Mouse (Mus musculus) spleen, postnatal 36 days (tissue): ENCODE data around the gene AI661453.
"Not testable (repeated sequence)": the region's sequence is repeated elsewhere in the genome, so short reads cannot be mapped to it uniquely, and the experiment has no call there.

Experiments used
- DNase-seq, 2 experiments: peaks; one replicate each; pipeline ENCODE4 v3.0.0; 2022; ENCODE audit warnings: low spot score in 2 of 2, mixed read lengths in 1 of 2

Gene AI661453

GRCm38 (mm10) chr17:47436156-47436906 lies at the start of gene AI661453:
Gene AI661453, plus strand, starts transcription at chr17:47436615.
- DNase-seq = no peak

GRCm38 (mm10) chr17:47386649-47387048 lies 49.8 kb upstream of the AI661453 start:
- peak; percentile 24 to 36 for DNase-seq

DNA sequence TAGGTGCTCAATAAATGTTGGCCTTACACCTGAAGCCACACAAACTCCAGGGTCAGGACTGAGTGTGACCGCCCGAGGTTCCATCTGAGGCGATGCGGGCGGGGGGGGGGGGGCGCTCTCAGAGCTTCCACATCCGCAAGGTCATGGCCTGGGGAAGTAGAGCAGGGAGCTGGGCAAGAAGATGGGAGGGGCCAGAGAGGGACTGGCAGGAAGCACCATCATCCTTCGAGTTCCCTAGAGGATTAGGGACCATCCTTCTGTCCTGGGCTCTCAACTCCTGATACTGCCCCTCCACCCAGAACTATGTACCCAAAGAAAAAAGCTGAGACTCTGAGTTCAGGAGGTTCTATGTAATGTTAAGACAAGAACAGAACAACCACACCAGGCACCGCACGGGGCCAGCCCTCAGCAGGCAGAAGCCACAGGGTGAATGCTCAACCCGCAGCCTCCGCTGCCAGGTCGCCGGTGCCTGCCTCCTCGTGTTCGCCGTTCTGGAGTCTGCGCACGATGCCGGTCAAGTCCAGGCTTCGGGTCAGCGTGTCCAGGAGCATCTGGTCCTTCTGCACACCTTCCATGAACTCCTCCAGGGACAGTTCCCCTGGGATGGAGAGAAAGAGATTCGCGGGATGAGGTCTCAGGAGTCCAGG lies 42.1 kb upstream of the AI661453 start:
- DNase-seq = no peak

- DNase-seq = peak; percentile 19 to 41
These were observed 41.0 kb upstream of the AI661453 start for GRCm38 (mm10) chr17:47395376-47395913.

DNA sequence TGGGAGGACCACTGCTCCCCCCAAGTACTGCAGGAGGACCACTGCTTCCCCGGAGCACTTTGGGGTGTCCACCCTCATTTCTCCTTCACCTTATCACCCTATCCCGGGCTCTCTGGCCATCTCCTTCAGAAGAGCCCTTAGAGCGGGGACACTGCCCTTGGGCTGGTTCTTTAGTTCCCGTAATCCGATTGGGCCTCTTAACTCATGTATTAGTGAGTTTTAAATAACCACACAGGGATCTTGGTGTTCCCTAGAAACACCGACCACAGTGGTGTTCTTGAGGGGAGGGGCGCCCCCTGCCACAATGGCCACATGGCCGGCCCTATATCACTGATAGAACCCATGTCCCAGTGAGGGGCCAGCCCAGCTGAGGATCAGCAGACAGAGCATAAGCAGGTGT lies 37.3 kb upstream of the AI661453 start:
- no peak for DNase-seq

DNA sequence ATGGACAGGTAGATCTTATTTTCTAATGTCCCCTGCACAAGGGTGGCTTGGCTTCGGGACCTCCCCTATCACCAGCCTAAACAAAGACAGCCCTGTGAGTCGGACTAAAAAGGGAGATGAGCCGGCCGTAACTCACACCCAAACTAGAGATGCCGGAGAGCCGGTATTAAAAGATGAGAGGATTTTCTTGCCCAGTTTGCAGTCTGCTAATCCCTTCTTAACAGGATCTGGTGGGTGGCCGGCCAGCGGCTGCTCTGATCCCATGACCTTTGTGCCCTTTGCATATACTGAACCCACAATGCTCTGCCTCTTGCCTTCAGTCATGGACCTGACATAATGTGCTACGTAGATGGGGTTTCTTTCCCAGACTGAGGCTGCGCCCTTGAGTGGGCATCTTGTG lies 36.0 kb upstream of the AI661453 start, which contains the start of gene Guca1a:
Gene Guca1a, minus strand, starts transcription at position 134 of the 400 bp plus-strand sequence.
- DNase-seq = no peak

- DNase-seq = no peak
These were observed 28.5 kb upstream of the AI661453 start for GRCm38 (mm10) chr17:47407717-47408557.

DNA sequence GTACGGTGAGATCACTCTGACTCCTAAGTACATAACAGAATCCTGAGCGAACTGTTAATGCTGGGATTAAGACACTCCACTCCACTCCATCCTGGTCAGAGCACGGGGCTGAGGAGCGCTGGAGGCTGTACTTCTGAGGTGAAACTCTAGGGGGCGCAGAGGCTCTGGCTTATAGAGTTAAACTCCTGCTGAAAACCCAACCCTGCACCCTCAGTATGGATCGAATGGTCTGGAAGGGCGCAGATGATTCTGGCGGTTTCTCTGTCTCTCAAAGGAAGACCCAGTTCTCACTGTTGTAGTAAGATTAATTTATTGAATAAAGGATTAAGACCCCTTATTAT lies 27.9 kb upstream of the AI661453 start:
- DNase-seq = peak; percentile 24 to 27

DNA sequence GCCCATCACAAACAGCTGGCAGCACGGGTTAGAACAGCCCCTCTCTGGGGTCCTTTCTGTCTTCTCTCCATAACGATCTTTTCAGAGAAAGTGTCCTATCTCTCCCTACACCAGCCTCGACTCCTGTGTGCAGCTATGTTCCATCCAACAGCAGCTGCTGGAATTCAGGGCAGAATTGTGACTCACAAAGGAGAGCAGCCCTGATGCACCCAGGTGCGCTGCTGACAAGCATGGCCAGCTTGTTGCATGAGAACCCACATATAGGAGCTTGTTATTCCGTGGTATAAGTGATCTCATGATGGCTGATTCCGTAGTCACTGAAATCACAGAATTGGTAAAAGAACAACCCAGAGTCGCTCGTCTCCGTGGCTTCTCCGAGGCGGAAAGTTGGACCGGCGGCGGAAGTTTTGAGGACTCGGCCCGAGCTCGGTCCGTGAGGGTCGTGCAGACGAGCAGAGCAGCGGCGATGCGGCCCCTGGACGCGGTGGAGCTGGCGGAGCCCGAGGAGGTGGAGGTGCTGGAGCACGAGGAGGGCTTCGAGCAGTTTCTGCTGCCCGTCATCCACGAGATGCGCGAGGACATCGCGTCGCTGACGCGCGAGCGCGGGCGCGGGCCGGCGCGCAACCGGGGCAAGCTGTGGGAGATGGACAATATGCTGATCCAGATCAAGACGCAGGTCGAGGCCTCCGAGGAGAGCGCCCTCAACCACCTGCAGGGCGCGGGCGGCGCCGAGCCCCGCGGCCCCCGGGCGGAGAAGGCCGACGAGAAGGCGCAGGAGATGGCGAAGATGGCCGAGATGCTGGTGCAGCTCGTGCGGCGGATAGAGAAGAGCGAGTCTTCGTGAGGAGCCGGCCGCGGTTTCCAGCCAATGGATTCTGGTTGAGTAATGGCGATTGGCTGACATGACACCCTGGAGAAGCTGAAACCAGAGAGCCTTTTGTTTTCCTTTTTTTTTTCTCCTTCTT lies 26.2 kb upstream of the AI661453 start:
- not testable (repeated sequence) for DNase-seq

- no peak for DNase-seq
These were observed 16.2 kb upstream of the AI661453 start for GRCm38 (mm10) chr17:47420195-47420594.

DNA sequence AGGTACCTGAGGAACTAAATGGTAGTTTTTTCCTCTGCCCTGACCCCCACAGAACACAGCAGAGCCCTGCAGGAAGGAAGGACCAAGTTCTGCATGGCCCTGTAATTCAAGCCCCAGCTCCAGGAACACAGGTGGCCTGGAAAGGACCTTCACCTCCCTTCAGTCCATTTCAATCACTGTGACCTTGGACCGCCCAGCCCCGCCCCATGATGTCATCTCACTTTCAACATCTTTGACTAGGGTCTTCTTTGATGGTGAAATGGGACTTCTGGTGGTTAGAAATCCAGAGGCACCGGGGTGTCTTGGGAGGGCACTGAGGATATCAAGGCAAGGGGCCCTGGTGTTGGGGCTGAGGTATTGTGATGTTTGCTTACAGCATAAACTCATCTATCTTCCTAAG lies 14.8 kb upstream of the AI661453 start:
- no peak for DNase-seq

- DNase-seq = not testable (repeated sequence)
These were observed 13.8 kb upstream of the AI661453 start for GRCm38 (mm10) chr17:47422616-47423015.

GRCm38 (mm10) chr17:47424186-47424585 lies 12.2 kb upstream of the AI661453 start:
- DNase-seq = no peak

DNA sequence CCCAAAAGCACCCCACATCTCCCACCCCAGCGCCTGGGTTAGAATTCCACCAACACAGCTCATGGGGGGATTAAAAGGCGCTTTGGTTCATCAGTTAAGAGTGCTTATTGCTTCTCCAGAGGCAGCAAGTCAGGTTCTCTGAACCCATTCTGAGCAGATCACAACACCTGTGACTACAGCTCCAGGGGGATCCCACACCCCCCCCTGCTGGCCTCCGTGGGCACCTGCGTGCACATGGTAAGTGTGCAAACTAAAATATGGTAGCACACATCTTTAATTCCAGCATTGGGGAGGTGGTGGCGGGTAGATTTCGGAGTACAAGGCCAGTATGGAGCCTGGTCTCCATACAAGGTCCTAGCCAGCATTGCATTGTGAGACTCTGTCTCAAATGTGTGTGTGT lies 9.1 kb upstream of the AI661453 start:
- no peak for DNase-seq

GRCm38 (mm10) chr17:47428831-47429304 lies 7.5 kb upstream of the AI661453 start:
- no peak for DNase-seq

GRCm38 (mm10) chr17:47430815-47431214 lies 5.6 kb upstream of the AI661453 start:
- DNase-seq = no peak

- DNase-seq = no peak
These were observed 612 bp downstream of the AI661453 start, which contains the start of gene 1700001C19Rik for GRCm38 (mm10) chr17:47436907-47437547. Gene 1700001C19Rik, minus strand, starts transcription at chr17:47437376.

DNA sequence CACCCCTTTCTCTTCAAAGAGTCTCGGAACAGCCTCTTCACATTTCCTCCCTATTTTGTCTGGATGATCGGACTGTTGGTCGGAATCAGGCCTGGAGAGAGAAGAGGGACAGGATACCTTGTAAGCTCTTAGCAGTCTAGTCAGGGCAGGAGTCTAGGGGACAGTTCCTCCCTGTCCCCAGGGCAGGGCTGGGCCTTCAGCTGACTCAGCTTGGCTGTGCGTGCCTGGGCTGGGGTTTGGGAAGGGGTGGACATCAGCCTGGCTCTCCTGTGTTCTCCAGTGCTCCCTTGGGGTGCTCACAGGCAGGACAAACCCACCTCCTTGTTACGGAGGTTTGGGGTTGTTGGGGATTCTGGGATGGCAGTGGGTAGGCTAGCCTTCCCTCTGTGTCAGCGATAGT lies 2.2 kb downstream of the AI661453 start:
- DNase-seq = no peak

DNA sequence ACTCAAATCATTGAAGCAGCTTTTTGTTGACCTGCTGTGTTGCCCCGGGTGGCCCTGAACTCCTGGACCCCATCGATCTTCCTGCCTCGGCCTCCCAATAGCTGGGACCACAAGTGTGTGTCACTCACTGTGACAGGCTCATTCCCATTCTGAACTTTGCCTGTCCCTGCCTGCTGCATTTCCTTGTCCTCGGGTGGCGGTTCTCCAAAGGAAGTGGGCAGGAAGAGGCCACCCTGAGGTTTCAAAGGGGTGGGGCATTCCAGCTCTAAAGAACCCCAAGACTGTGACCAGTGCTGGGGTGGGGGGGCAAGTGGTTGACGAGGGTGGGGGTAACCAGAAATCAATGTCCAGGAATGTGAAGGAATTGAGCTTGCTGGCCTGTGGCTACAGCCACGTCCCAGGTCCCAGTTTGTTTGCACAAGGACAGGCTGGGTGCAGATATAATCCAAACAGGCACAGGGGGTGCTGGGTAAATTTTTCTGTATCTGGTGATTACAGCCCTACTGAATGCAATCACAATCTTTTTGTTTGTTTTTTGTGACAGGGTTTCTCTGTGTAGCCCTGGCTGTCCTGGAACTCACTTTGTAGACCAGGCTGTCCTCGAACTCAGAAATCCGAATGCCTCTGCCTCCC lies 3.1 kb downstream of the AI661453 start:
- no peak for DNase-seq
